Mouse (Mus musculus) spleen, postnatal 4 days (tissue): ENCODE results near the gene Pnkd.
"Not testable (repeated sequence)": the region's sequence is repeated elsewhere in the genome, so short reads cannot be mapped to it uniquely, and the experiment has no call there.

Experiments used
- DNase-seq, 2 experiments: peaks; one replicate each; pipeline ENCODE4 v3.0.0; 2022; ENCODE audit warnings: low spot score in 2 of 2

Pnkd gene

DNA sequence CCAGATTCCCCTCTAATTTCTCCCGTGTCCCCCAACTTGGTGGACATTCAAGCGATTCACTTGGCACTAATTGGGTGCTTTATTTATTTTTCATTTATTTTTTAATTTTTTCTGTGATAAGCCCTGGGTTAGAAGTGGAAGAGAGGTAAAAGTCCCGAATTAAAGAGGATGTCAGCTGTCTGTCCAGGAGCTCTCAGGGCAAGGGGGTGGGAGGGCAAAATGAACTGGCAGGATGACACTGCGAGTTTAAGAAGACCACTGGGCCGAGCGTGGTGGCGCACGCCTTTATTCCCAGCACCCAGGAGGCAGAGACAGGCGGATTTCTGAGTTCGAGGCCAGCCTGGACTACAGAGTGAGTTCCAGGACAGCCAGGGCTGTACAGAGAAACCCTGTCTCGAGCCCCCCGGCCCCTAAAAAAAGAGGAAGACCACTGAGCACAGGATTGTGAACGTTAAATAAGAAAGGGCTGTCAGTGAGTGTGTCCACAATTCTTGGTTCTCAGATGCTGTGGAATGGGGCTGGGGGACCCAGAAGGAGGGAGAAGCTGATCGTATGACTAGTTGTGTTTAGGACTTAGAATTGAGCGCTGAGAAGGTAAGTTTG is 102.8 kb downstream of the Pnkd start:
- DNase-seq: no peak

DNA sequence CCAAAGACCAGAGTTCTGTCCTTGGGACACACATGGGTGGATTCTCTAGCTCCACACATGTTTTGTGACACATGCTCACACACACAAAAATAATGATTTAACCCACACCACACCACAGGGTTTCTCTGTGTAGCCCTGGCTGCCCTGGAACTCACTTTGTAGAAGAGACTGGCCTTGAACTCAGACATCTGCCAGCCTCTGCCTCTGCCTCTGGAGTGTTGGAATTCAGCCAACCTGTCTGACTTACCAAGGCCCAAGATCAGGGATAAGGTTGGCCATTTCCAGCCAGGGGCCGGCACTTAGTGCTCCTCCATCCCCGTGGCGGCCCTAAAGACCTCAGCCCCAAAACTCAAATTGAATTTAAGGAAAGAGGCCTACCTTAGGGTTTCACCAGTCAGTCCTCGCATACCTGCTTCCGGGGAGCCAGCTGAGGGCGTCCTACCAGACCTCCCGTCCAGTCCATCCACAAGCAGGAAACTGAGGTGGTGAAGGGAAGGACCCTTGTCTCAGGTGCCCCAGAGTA is 103.7 kb downstream of the Pnkd start:
- DNase-seq: no peak

DNA sequence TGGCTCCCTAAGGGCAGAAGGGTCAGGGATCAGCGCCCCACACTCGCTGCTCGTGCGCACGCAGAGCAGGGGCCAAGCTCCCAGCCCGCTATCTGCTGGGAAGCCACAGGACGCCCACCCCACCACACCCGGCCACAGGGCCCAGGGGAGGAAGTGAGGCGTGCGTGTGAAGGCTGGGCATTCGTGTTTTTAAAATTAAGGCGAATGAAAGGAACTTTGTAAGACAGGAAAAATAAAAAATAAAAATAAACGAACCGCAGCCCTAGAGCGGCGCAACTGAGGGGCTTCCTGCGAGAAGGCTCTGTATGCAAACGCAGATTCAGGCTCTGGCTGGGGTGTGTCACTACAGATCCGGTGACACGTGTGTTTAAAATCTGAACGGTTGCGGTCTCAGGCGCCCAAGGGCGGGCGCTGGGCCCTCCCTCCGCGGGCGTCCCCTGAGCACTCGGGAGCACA is 105.1 kb downstream of the Pnkd start:
- DNase-seq: peak in 1 of 2 experiments; percentile 62

DNA sequence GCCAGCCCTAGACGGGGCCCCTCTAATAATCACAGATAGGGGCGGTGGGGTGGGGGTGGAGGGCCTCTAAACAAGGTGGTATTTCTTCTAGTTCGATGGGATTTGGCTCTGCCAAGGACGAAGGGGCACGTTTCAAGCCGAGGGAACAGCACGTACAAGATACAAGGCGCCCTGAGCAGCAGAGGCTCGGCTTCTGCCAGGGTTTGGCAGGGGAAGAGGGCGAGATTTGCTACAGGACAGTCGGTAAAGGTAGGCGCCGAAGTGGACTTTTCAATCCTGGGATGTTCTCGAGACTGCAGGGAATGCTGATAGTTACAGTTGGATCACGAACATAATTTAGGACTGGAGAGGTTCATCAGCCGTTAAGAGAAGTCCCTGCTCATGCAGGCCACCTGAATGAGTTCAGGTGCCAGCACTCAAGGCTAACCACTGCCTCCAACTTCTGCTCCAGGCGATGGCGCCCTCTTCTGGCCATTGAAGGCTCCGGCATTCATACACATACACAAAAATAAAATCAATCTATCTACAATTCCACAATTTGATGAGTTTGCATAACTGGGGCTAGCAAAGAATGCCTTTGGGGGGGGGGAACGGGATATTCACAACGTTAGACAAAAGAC is 105.7 kb downstream of the Pnkd start:
- peak; percentile 79 to 90 for DNase-seq

DNA sequence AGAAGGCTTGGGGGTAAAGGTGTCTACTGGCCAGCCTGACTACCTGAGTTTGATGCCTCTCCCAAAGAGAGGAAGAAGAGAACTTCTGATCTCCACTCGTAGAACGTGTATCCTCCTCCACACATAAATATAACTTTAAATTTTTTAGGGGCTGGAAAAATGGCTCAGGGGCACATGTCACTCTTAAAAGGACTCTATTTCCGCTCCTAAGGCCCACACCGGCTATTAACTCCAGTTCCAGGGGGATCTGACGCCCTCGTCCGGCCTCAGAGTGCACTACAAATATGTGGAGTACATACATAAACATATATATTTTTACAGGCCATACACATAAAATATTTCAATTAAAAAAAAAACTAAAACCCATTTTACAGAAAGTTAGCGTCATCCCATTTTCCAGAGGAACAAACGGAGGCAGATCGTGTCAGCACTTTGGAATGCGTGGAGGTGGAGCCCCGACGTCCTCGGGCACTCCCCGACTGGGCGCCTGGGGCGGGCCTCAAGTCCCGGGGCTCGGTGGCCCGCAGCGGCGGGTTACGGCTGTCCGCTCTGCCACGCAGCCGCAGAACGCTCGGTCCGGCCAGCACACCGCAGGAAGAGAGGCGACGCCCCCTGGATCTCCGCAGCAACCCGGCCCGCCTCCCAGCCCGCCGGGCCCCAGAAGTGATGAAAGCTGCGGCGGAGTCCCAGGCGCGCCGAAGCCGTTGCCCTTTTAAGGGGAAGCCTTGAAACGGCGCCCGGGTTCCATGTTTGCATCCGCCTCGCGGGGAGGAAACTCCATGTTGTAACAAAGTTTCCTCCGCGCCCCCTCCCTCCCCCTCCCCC is 106.4 kb downstream of the Pnkd start, which contains the start of gene Ctdsp1:
TSS of gene Ctdsp1 (plus strand) at position 586 of the 825 bp plus-strand sequence.
- DNase-seq: peak; percentile 94 to 96

DNA sequence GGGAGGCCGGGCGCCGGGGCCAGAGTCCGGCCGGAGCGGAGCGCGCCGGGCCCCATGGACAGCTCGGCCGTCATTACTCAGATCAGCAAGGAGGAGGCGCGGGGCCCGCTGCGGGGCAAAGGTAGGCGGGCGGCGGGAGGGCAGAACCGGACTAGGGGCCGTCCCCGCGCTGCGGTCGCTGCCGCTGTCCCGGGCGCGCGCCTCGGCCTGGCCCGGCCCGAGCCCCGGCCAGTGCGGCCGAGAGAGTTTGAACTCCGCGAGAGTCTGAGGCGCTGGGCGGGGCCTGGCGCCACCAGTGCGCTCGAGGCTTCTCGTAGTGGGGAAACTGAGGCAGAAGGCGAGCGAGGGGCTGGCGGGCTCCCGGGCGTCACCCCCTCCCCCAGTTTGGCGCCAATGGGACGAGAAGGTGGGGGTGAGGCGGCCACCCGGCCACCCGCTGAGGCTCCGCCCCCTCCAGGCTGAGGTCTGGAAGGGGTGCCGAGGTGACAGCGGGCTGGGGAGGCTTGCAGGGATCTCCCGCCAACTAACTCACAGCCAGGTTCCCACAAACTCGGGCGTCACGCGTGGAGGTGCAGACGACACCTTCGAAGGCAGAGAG is 107.2 kb downstream of the Pnkd start:
- DNase-seq: peak; percentile 82 to 90

DNA sequence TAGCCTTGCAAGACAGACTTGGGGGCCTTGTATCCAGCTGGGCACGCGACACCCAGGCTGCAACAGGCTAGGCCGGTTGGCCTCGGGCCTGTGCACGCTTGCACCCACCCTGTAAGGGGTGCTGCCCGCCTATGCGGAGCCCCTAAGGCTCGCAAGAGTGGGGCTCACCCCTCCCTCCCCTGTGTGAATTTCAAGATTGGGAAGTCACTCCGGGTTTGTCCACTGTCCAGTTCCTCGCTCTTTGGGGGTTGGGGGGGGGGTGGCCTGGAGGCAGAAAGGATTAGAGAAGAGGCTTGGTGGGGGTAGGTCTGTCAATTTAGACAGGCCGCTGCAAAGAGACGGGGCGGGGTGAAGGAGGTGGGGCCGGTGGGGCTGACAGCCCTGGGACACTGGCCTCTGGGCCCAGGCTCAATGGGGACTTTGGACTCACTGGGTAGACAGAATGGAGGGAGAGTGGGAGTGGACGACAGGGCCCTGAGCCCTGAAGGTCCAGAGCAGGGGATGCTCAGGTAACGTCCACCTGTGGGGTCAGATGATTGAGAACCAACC is 107.8 kb downstream of the Pnkd start:
- DNase-seq: no peak

DNA sequence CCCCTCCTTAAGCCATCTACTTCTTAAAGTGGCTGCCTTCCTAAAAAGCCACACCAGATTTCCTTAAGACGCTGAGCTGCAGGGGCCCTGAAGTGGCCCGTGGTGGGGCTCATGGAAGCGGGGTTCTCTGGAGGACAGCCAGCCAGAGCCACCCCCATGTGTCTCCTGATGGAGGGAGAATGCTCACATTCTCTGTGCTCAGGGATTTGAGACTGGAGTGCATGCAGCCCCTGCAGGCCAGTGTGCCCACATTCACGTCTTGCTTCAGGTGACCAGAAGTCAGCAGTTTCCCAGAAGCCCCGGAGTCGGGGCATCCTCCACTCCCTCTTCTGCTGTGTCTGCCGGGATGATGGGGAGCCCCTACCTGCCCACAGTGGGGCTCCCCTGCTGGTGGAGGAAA is 108.3 kb downstream of the Pnkd start:
- DNase-seq: no peak

DNA sequence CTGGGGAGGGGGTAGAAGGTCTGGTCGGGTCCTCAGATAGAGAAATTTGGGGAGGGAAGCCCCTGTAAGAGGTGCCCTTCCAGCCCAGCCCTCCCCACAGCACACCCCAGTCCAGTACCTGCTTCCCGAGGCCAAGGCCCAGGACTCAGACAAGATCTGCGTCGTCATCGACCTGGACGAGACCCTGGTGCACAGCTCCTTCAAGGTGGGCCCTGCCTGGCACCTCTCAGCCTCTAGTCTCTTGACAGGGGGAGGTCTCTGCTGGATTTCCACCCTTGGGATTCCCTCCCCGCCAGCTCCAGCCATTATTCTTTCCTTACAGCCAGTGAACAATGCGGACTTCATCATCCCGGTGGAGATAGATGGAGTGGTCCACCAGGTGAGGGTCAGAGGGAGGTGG is 109.0 kb downstream of the Pnkd start:
- DNase-seq: peak in 1 of 2 experiments; percentile 65

DNA sequence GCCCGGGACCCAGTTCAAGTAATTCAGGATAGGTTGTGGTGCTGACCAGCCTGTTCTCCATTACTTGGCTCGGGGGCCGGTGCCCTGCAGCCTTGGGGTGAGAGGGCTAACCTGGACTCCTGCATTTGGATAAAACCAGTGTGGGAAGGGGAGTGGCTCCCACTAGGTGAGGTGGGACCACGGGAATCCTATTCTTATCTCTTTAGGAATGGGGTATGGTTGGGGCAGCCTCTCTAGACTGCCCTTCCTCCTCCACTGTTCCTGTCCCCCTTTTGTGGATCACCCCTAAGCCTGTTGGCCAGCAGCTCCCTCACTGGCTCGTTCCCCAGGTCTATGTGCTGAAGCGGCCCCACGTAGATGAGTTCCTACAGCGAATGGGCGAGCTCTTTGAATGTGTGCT is 109.6 kb downstream of the Pnkd start:
- DNase-seq: no peak

DNA sequence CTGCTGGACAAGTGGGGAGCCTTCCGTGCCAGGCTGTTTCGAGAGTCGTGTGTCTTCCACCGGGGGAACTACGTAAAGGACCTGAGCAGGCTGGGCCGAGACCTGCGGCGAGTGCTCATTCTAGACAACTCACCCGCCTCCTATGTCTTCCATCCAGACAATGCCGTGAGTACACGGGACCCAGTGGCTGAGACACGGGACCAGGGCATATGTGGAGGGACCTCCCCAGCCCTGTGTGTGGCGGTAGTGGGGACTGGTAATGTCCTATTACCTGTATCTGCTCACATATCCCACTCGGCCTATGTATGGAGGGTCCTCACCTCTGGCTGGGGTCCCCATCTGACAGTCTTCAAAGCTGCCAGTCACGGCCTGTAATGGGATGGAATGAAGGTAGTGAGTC is 110.1 kb downstream of the Pnkd start:
- DNase-seq: no peak

DNA sequence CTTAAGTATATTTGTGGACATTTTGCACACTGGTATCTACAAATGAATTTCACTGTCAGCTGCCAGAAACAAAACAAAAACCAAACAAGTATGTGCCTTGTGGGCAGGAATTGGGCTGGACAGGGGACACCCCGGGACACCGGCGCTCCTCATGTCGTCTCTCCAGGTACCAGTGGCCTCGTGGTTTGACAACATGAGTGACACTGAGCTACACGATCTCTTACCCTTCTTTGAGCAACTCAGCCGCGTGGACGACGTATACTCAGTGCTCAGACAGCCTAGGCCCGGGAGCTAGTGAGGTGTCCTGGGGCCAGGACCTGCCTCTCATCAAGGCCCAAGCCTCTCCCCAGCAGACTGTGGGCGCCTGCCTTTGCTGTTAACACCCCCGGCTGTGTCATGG is 110.6 kb downstream of the Pnkd start:
- no peak for DNase-seq

DNA sequence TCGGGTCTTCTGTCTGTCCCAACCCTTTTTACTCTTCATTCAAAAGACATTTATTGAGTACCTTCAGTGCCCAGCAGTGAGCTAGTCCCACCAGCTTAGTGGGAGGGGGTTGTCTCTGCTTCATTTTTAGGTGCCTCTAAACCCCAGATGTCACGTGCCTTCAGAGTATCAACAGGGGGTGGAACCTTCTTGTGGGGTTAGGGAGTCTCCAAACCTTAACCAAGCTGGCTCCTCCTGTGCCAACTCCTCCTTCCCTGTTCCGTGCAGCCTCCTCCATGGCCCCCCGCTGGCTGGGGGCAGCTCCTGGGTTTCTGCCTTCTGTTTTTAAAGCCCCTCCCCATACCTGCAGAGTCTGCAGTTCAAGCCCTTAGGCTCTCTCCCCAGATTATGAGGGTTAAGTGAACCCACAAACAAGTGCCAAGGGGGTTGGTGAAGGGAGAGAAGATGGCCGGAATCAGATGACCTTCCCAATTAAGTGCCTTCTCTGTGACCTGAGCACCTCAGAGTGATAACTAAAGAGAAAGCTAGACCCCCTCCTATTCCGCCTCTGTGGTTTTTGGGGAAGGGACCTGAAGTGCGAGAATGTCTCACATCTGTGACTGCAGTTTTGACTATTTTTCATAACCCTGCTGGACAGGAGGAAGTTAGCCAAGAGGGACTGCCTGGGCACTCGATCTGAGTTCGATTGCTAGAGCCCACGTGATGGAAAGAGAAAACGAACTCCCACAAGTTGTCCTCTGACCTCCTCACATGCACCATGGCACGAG is 111.9 kb downstream of the Pnkd start:
- DNase-seq: not testable (repeated sequence)

DNA sequence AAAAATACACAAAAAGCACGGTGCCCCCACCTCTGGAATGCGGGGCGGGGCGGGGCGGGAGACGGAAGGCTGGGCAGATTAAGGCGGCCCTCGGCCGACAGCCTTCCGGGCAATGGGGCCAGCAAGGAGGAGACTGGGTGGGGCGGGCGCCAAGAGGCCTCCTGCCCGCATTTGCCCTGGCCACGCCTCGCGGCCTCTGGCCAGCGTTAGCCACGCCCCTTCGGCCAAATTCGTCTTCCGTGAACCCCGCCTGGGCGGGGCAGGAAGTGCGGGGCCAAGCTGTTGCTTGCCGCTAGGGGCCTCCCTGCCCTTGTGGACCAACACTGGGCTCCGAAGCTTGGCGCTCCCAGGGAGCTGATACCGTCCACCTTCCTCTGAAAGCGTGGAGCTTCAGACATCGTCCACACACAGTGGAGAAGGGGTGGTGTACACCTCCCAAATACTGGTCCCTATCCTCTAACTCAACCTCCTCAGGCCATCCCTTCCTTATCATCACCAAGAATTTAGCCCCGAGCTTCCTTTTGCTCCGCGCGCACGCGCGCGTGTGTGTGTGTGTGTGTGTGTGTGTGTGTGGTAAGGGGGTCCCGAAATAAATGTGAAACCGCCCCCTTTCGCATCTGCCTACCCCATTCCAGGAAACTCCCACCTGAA is 112.7 kb downstream of the Pnkd start:
- DNase-seq: peak; percentile 99

DNA sequence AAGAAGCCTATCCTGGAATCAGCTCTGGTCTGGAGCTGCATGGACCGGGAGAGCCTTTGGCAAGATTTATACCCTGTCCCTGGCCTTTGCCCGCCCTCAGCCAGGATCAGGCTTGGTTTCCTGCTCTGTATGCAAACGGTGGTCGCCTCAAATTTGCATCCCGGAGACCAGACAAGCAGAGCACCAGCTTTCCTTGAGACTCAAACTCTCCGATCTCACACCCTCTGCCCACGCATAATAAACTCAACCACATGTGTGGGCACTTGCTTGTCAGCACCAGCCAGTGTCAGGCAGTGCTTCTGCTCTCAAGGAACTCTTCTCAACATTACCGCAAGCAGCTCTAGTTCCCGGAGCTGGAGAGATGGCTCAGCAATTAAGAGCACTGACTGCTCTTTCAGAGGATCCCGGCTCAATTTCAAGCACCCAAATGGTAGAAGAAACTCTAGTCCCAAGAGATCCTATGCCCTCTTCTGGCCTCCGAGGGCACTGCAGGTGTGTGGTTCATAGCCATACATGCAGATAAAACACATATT is 113.3 kb downstream of the Pnkd start:
- peak; percentile 84 to 90 for DNase-seq

DNA sequence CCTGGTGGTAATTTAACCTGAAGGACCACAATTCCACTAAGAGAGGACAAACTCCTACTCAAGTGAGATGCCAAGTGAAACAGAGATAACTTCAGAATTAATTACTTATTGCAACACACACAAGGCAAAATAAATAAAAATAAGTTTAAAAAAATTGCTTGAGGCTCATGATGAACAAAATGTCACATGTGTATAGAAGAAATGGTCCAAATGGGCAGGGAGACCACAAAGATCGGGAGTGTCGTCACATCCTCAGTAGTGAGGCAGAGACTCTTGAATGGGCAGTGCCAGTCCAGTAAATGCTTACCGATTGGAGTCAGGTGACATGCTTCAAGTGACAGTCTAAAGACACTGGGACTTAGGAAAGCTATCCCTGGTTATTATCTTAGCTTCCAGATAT is 115.8 kb downstream of the Pnkd start:
- no peak for DNase-seq

DNA sequence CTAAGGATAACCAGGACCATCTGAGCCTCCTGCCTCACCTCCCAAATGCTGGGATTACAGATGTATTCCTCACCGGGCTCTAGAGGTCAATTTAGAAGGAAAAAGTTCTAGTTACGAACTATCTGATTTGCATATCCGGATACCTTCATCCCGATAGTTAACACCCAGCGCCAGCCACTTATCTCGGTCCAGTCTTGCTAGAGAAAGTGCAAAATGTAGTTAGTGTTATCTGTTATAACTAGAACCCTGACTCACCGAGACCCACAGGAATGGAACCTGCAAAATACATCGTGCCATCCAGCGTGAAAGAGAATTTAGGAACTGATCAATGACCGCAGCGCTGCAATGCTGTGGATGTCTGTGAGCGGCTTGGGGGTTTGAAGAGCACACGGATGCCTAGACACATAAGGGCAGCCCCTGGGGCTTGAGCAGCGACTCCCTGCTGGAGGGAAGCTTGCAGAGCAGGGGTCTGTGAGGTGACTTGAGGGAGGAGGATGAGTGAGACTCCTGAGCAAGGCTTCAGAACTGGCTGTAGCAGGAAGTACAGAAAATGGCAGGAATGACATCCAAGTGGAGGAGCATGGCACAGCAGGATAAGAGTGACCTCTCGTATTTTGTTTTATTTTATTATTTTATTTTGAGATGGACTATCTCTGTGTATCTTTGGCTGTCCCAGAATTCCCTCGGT is 116.4 kb downstream of the Pnkd start:
- no peak for DNase-seq
